9 mouse cellular contexts compared by ENCODE assay signal in the genomic region with DNA sequence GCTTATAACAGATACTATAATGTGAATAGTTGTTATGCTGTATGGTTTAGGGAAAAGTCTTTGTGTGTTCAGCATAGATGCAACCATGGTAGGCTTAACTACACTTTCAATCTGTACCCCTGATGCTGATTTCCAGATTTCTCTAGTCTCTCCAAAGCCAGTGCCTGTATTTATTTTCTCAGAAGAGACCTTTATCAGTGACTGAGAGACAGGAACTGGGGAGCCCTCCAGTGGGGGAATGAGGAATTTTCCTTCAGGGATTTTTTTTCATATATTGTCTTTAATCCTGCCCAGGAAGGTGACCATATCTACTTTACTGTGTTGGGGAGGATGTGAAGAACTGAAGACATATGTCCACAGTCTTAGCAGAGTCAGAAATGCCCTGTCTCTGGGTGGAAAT. TPM values are rescaled to one million over a fixed set of nuclear protein-coding genes. Genes with fewer than 3 reads are reported as not detected.
DNase-seq lines count a peak whose midpoint lies in the region; ATAC-seq and TF ChIP-seq lines count a peak whose summit lies in the region.
"Had no signal": no experiment of that assay in that cellular context is flagged by ENCODE, and none has a peak within 500 bp of the region (broad histone marks: within the 10 kb centered on the region; RNA-seq: fewer than 3 reads in every experiment).

No protein-coding gene starts in this region.

- peaks cover 23% of the 10 kb centered on the region for H3K4me1 ChIP-seq in forebrain, embryonic 13.5 days
- peaks cover 4% of the 10 kb centered on the region; the same call in 1 of the 2 replicates for H3K4me1 ChIP-seq in limb, embryonic 10.5 days

- H3K27ac ChIP-seq in gastrocnemius, adult 2 months, result no peak overlapping the region
- peak overlapping the region; percentile 82 for H3K27ac ChIP-seq in forebrain, embryonic 13.5 days
- no peak overlapping the region for H3K27ac ChIP-seq in limb, embryonic 10.5 days

- no peak overlapping the region for H3K4me2 ChIP-seq in forebrain, embryonic 13.5 days

- peak; percentile 46 for TF ChIP-seq CTCF in gastrocnemius, adult 2 months (IDR thresholded peaks at IDR 0.05)

- no peaks in the 10 kb centered on the region for H3K27me3 ChIP-seq in forebrain, embryonic 13.5 days
- no peaks in the 10 kb centered on the region for H3K27me3 ChIP-seq in limb, embryonic 10.5 days (ENCODE audit: low read depth, poor library complexity, severe bottlenecking)

- intact Hi-C loops in gastrocnemius, adult 2 months (cut with DNase I), result no loop called here
- intact Hi-C loops in gastrocnemius, postnatal 36 days (cut with DNase I), result no loop called here

- peak; percentile 46; the same call in 1 of the 2 replicates for ATAC-seq in forebrain, embryonic 13.5 days

- H3K9ac ChIP-seq in forebrain, embryonic 13.5 days, result no peak overlapping the region

- H3K4me3 ChIP-seq in gastrocnemius, adult 2 months, result no peak overlapping the region
- no peak overlapping the region for H3K4me3 ChIP-seq in forebrain, embryonic 13.5 days
- H3K4me3 ChIP-seq in limb, embryonic 10.5 days, result no peak overlapping the region

- no peaks in the 10 kb centered on the region for H3K9me3 ChIP-seq in forebrain, embryonic 13.5 days (replicated peaks)
- H3K9me3 ChIP-seq in limb, embryonic 10.5 days (replicated peaks), result no peaks in the 10 kb centered on the region

- no peaks in the 10 kb centered on the region for H3K36me3 ChIP-seq in forebrain, embryonic 13.5 days (ENCODE audit: poor library complexity, severe bottlenecking)
- H3K36me3 ChIP-seq in limb, embryonic 10.5 days, result no peaks in the 10 kb centered on the region

- no peak for DNase-seq in gastrocnemius, adult 2 months
- DNase-seq in gastrocnemius, postnatal 36 days, result no peak
- peak; percentile 28 for DNase-seq in thymus, postnatal 0 days (ENCODE audit: low spot score)
- DNase-seq in thymus, adult 18-20 months, result no peak
- peak; percentile 47 for DNase-seq in lung, postnatal 36 days
- DNase-seq in limb, embryonic 10.5 days (ENCODE audit: low spot score), result no peak
- DNase-seq in yolk sac, embryonic 10.5 days (ENCODE audit: low spot score), result no peak

RNA-seq across cellular contexts. Expression of a gene that starts 12.4 kb away (rescaled TPM):
- total RNA-seq in gastrocnemius, adult 2 months (2021), result not detected
- total RNA-seq in gastrocnemius, postnatal 36 days (2021), result not detected
- polyA plus RNA-seq in thymus, postnatal 0 days (2015; fragmentation: Nextera tagmentation; extraction: Ambion mirVana), result 1.5 and 1.7 TPM in 2 replicates
- 37.0 and 44.1 TPM in 2 replicates for polyA plus RNA-seq in forebrain, embryonic 13.5 days (2015; fragmentation: Nextera tagmentation; extraction: Ambion mirVana)
- polyA plus RNA-seq in limb, embryonic 10.5 days (2016; fragmentation: Nextera tagmentation; extraction: Ambion mirVana), result not detected in 2 replicates

RNA-seq across cellular contexts. Expression of a gene that starts 26.3 kb away (rescaled TPM):
- not detected for total RNA-seq in gastrocnemius, adult 2 months (2021)
- total RNA-seq in gastrocnemius, postnatal 36 days (2021), result under 1 TPM in 1 of 2 experiments, not detected in 1; 0.10 TPM
- polyA plus RNA-seq in thymus, postnatal 0 days (2015; fragmentation: Nextera tagmentation; extraction: Ambion mirVana), result 0.98 and 1.1 TPM in 2 replicates
- polyA plus RNA-seq in forebrain, embryonic 13.5 days (2015; fragmentation: Nextera tagmentation; extraction: Ambion mirVana), result 4.5 and 6.5 TPM in 2 replicates
- 0.11 and 0.13 TPM in 2 replicates for polyA plus RNA-seq in limb, embryonic 10.5 days (2016; fragmentation: Nextera tagmentation; extraction: Ambion mirVana)

RNA-seq across cellular contexts. Expression of a gene that starts 27.2 kb away (rescaled TPM):
- 10 to 100 TPM; 40.9 to 49.6 TPM for total RNA-seq in gastrocnemius, adult 2 months (2021)
- 10 to 100 TPM; 46.4 to 48.3 TPM for total RNA-seq in gastrocnemius, postnatal 36 days (2021)
- polyA plus RNA-seq in thymus, postnatal 0 days (2015; fragmentation: Nextera tagmentation; extraction: Ambion mirVana), result 84.3 and 87.0 TPM in 2 replicates
- polyA plus RNA-seq in forebrain, embryonic 13.5 days (2015; fragmentation: Nextera tagmentation; extraction: Ambion mirVana), result 140 and 142 TPM in 2 replicates
- polyA plus RNA-seq in limb, embryonic 10.5 days (2016; fragmentation: Nextera tagmentation; extraction: Ambion mirVana), result 117 and 132 TPM in 2 replicates

RNA-seq across cellular contexts. Expression of a gene that starts 54.4 kb away (rescaled TPM):
- total RNA-seq in gastrocnemius, adult 2 months (2021), result 10 to 100 TPM; 83.2 to 88.9 TPM
- total RNA-seq in gastrocnemius, postnatal 36 days (2021), result 10 to 100 TPM; 63.1 to 67.1 TPM
- polyA plus RNA-seq in thymus, postnatal 0 days (2015; fragmentation: Nextera tagmentation; extraction: Ambion mirVana), result 14.2 and 14.7 TPM in 2 replicates
- 40.0 and 41.7 TPM in 2 replicates for polyA plus RNA-seq in forebrain, embryonic 13.5 days (2015; fragmentation: Nextera tagmentation; extraction: Ambion mirVana)
- polyA plus RNA-seq in limb, embryonic 10.5 days (2016; fragmentation: Nextera tagmentation; extraction: Ambion mirVana), result 23.8 and 29.9 TPM in 2 replicates

RNA-seq across cellular contexts. Expression of a gene that starts 58.7 kb away (rescaled TPM):
- total RNA-seq in gastrocnemius, adult 2 months (2021), result not detected
- not detected for total RNA-seq in gastrocnemius, postnatal 36 days (2021)
- 0.78 and 0.96 TPM in 2 replicates for polyA plus RNA-seq in thymus, postnatal 0 days (2015; fragmentation: Nextera tagmentation; extraction: Ambion mirVana)
- polyA plus RNA-seq in forebrain, embryonic 13.5 days (2015; fragmentation: Nextera tagmentation; extraction: Ambion mirVana), result not detected in 2 replicates
- not detected in 2 replicates for polyA plus RNA-seq in limb, embryonic 10.5 days (2016; fragmentation: Nextera tagmentation; extraction: Ambion mirVana)
- polyA plus RNA-seq: lung, embryonic 16.5 days had no signal

Comparison
In these comparisons a context has a peak if more than half of its experiments do, and no peak if none do; other contexts are left out.
1. DNase-seq: peak in thymus, postnatal 0 days (single experiment) and lung, postnatal 36 days (single experiment); none in gastrocnemius, adult 2 months (single experiment), gastrocnemius, postnatal 36 days (0 of 2), thymus, adult 18-20 months (0 of 2), limb, embryonic 10.5 days (single experiment) and yolk sac, embryonic 10.5 days (single experiment).
2. RNA of a gene that starts 12.4 kb away (polyA plus RNA-seq): 37.0 to 44.1 TPM in forebrain, embryonic 13.5 days; 1.5 to 1.7 TPM in thymus, postnatal 0 days and not detected in limb, embryonic 10.5 days; every median in the first group is over 10 times any median in the second.